Mouse (Mus musculus) NIH3T3 (cell line): Measurements from ENCODE around the gene Cpsf2.
"Not testable (repeated sequence)": the region's sequence is repeated elsewhere in the genome, so short reads cannot be mapped to it uniquely, and the experiment has no call there.

Source experiments
- DNase-seq: peaks from one replicate; pipeline ENCODE4 v3.0.0-alpha.2; 2012; ENCODE audit warnings: low read depth

The Cpsf2 gene

GRCm38 (mm10) chr12:101975601-101976571 is at the start of gene Cpsf2:
TSS of gene Cpsf2 (plus strand) at chr12:101975988.
- DNase-seq = peak; percentile 86

GRCm38 (mm10) chr12:101928423-101928822 is 47.4 kb upstream of the Cpsf2 start:
- no peak for DNase-seq

GRCm38 (mm10) chr12:101935223-101935622 is 40.6 kb upstream of the Cpsf2 start:
- DNase-seq = no peak

- DNase-seq = no peak
These were observed 38.2 kb upstream of the Cpsf2 start for GRCm38 (mm10) chr12:101937572-101937971.

- DNase-seq = no peak
These were observed 27.8 kb upstream of the Cpsf2 start for GRCm38 (mm10) chr12:101947986-101948385.

- no peak for DNase-seq
These were observed 27.0 kb upstream of the Cpsf2 start for GRCm38 (mm10) chr12:101948801-101949200.

- DNase-seq = not testable (repeated sequence)
These were observed 20.0 kb upstream of the Cpsf2 start for GRCm38 (mm10) chr12:101955821-101956220.

- peak; percentile 45 for DNase-seq
These were observed 18.5 kb upstream of the Cpsf2 start for GRCm38 (mm10) chr12:101957079-101957941.

GRCm38 (mm10) chr12:101957942-101958544 is 17.7 kb upstream of the Cpsf2 start, which contains the start of gene Atxn3:
TSS of gene Atxn3 (minus strand) at chr12:101958246.
- peak; percentile 98 for DNase-seq

GRCm38 (mm10) chr12:101958556-101958955 is 17.2 kb upstream of the Cpsf2 start:
- no peak for DNase-seq

GRCm38 (mm10) chr12:101958960-101959780 is 16.6 kb upstream of the Cpsf2 start:
- not testable (repeated sequence) for DNase-seq

- no peak for DNase-seq
These were observed 4.5 kb upstream of the Cpsf2 start for GRCm38 (mm10) chr12:101971311-101971710.

- no peak for DNase-seq
These were observed 3.6 kb upstream of the Cpsf2 start for GRCm38 (mm10) chr12:101972230-101972629.

- DNase-seq = no peak
These were observed 1.2 kb upstream of the Cpsf2 start for GRCm38 (mm10) chr12:101974571-101974970.

- DNase-seq = peak; percentile 67
These were observed 604 bp upstream of the Cpsf2 start for GRCm38 (mm10) chr12:101975167-101975600.

GRCm38 (mm10) chr12:101976651-101977403 is 1.0 kb downstream of the Cpsf2 start:
- no peak for DNase-seq

GRCm38 (mm10) chr12:101977404-101977915 is 1.7 kb downstream of the Cpsf2 start:
- DNase-seq = no peak

GRCm38 (mm10) chr12:101978162-101978561 is 2.4 kb downstream of the Cpsf2 start:
- DNase-seq = no peak

GRCm38 (mm10) chr12:101978588-101978987 is 2.8 kb downstream of the Cpsf2 start:
- no peak for DNase-seq

- DNase-seq = no peak
These were observed 3.5 kb downstream of the Cpsf2 start for GRCm38 (mm10) chr12:101979213-101979750.
